Mouse (Mus musculus) cerebellum, adult 2 months (tissue): ENCODE measurements around the gene Lin7a. TPM values are rescaled to one million over a fixed set of nuclear protein-coding genes. Genes with fewer than 3 reads are reported as not detected.

Experiments used
- DNase-seq, 2 experiments: peaks; one replicate each; pipeline ENCODE4 v3.0.0; 2021
- H3K27ac ChIP-seq: fragments of 200-500 bp; 2 replicates; pipeline ENCODE4 v1.5.1; 2012; ENCODE audit warnings: low read length, control low read depth, inconsistent platforms; ENCODE audit not compliant: insufficient read depth
- H3K27me3 ChIP-seq: fragments of 200-500 bp; 2 replicates; pipeline ENCODE4 v1.6.1; 2012; ENCODE audit warnings: inconsistent platforms, mild to moderate bottlenecking, low read length, moderate library complexity; ENCODE audit not compliant: control insufficient read depth, insufficient read depth
- H3K4me1 ChIP-seq: fragments of 200-500 bp; 2 replicates; pipeline ENCODE4 v1.6.1; 2011; ENCODE audit warnings: low read length; ENCODE audit not compliant: control insufficient read depth, insufficient read depth
- H3K4me3 ChIP-seq: fragments of 200-500 bp; replicated peaks from 2 replicates; pipeline ENCODE3; 2011; ENCODE audit warnings: mild to moderate bottlenecking, low read depth, low read length, control low read depth; ENCODE audit not compliant: insufficient read depth
- CTCF ChIP-seq: fragments of 200-500 bp; IDR thresholded peaks from 2 replicates; pipeline ENCODE4 v1.5.1; 2011; ENCODE audit warnings: low read depth, mild to moderate bottlenecking, control low read depth, low read length, moderate library complexity, borderline replicate concordance; ENCODE audit not compliant: insufficient read depth
- POLR2A ChIP-seq: fragments of 200-500 bp; IDR thresholded peaks from 2 replicates; pipeline ENCODE4 v1.6.1; 2011; ENCODE audit warnings: low read length, control low read depth, borderline replicate concordance; ENCODE audit not compliant: insufficient read depth
- WGBS: fragments of 180-500 bp; shearing (Covaris S2); methylation state at CpG from one replicate; pipeline ENCODE4 v1.1.7; 2018; 5-methylcytosine and 5-hydroxymethylcytosine counted together
- polyA plus RNA-seq: library from polyadenylated mRNA; depleted of rRNA; stranded (reverse); fragments of >200 nt; gene quantifications from 2 replicates; pipeline ENCODE4 v1.2.3, GENCODE M21; 2012

Lin7a gene
- polyA plus RNA-seq, 1 experiment: 49.4 TPM

GRCm38 (mm10) chr10:107358443-107359040 lies 87.1 kb downstream of the Lin7a start:
- Histone ChIP-seq H3K27me3 (no peaks in the 10 kb centered on the region), H3K4me1 (peaks cover 25% of the 10 kb centered on the region; the same call in 1 of the 2 replicates), H3K4me3 (no peak overlapping the region), H3K27ac (peak overlapping the region; percentile 64; the same call in 1 of the 2 replicates)
- peak; percentile 83 to 93 for DNase-seq
- 23% methylated on average over 6 of the region's 6 CpGs for WGBS
- TF ChIP-seq CTCF (no peak), POLR2A (no peak)

- TF ChIP-seq CTCF: no peak
- no peak for TF ChIP-seq POLR2A
Observed at GRCm38 (mm10) chr10:107359296-107359695, 87.8 kb downstream of the Lin7a start.

GRCm38 (mm10) chr10:107361546-107361945 lies 90.1 kb downstream of the Lin7a start:
- WGBS: 4% methylated on average over 4 of the region's 4 CpGs
- H3K27me3 ChIP-seq: no peaks in the 10 kb centered on the region
- no peak overlapping the region for H3K4me3 ChIP-seq
- H3K4me1 ChIP-seq: peaks cover 29% of the 10 kb centered on the region; the same call in 1 of the 2 replicates
- no peak overlapping the region for H3K27ac ChIP-seq
- DNase-seq: peak; percentile 91 to 98
- no peak for TF ChIP-seq POLR2A
- TF ChIP-seq CTCF: no peak

More at GRCm38 (mm10) chr10:107359296-107359695, 87.8 kb downstream of the Lin7a start:
- Histone ChIP-seq H3K4me3 (no peak overlapping the region), H3K27me3 (no peaks in the 10 kb centered on the region), H3K27ac (peak overlapping the region; percentile 64; the same call in 1 of the 2 replicates), H3K4me1 (peaks cover 25% of the 10 kb centered on the region; the same call in 1 of the 2 replicates)
- DNase-seq: peak in 1 of 2 experiments; percentile 56

GRCm38 (mm10) chr10:107362026-107362425 lies 90.5 kb downstream of the Lin7a start:
- 46% methylated on average over 2 of the region's 2 CpGs for WGBS
- Histone ChIP-seq H3K4me3 (no peak overlapping the region), H3K27me3 (no peaks in the 10 kb centered on the region), H3K4me1 (peaks cover 29% of the 10 kb centered on the region; the same call in 1 of the 2 replicates), H3K27ac (no peak overlapping the region)
- peak in 1 of 2 experiments; percentile 48 for DNase-seq
- TF ChIP-seq CTCF: no peak
- no peak for TF ChIP-seq POLR2A

GRCm38 (mm10) chr10:107363049-107363816 lies 91.7 kb downstream of the Lin7a start:
- Histone ChIP-seq H3K4me1 (peaks cover 29% of the 10 kb centered on the region; the same call in 1 of the 2 replicates), H3K27ac (peak overlapping the region; percentile 84), H3K4me3 (no peak overlapping the region), H3K27me3 (no peaks in the 10 kb centered on the region)
- no peak for DNase-seq
- TF ChIP-seq CTCF (no peak), POLR2A (no peak)
- WGBS: 88% methylated on average over 16 of the region's 16 CpGs

- 8% methylated on average over 2 of the region's 2 CpGs for whole genome bisulfite sequencing
- 0 out of 2 replicates have a peak, but pooled peaks cover 2% of the 10 kb centered on the region for H3K4me1 ChIP-seq
- no peaks in the 10 kb centered on the region for H3K27me3 ChIP-seq
- DNase-seq: no peak
- H3K4me3 ChIP-seq: no peak overlapping the region
- TF ChIP-seq POLR2A: no peak
- TF ChIP-seq CTCF: no peak
- H3K27ac ChIP-seq: no peak overlapping the region
Observed at GRCm38 (mm10) chr10:107377218-107377617, 105.7 kb downstream of the Lin7a start.

- no peak for DNase-seq
- 60% methylated on average over 4 of the region's 4 CpGs for WGBS
- no peak overlapping the region for H3K27ac ChIP-seq
- no peaks in the 10 kb centered on the region for H3K27me3 ChIP-seq
- H3K4me3 ChIP-seq: no peak overlapping the region
- H3K4me1 ChIP-seq: 0 out of 2 replicates have a peak, but pooled peaks cover 2% of the 10 kb centered on the region
- no peak for TF ChIP-seq POLR2A
- no peak for TF ChIP-seq CTCF
Observed at GRCm38 (mm10) chr10:107381143-107381746, 109.8 kb downstream of the Lin7a start.

GRCm38 (mm10) chr10:107383825-107384224 lies 112.3 kb downstream of the Lin7a start:
- TF ChIP-seq POLR2A (no peak), CTCF (no peak)
- H3K4me3 ChIP-seq: no peak overlapping the region

More at GRCm38 (mm10) chr10:107383825-107384224, 112.3 kb downstream of the Lin7a start:
- Histone ChIP-seq H3K27ac (no peak overlapping the region), H3K4me1 (peaks cover under 1% of the 10 kb centered on the region; the same call in 1 of the 2 replicates), H3K27me3 (no peaks in the 10 kb centered on the region)
- DNase-seq: no peak
